Mouse (Mus musculus) gastrocnemius, postnatal 36 days (tissue): ENCODE measurements around the gene Scgb2b27. TPM values are rescaled to one million over a fixed set of nuclear protein-coding genes. Genes with fewer than 3 reads are reported as not detected.
"Not testable (repeated sequence)": the region's sequence is repeated elsewhere in the genome, so short reads cannot be mapped to it uniquely, and the experiment has no call there.

ENCODE experiments used
- DNase-seq, 2 experiments: peaks; one replicate each; pipeline ENCODE4 v3.0.0; 2022
- intact Hi-C: fragments of 180-260 bp; cut with DNase I; formaldehyde crosslinking; loops from one replicate; pipeline ENCODE4 v1.15.1; 2025
- long read RNA-seq, 2 experiments: library from polyadenylated mRNA; stranded (forward); transcript quantifications; one replicate each; pipeline ENCODE4 v2.0.0; 2021
- total RNA-seq, 2 experiments: library from RNA; stranded (reverse); gene quantifications; 2 replicates each; pipeline ENCODE4 v1.2.3; 2021

Scgb2b27 gene
- total RNA-seq, result not detected
- long read RNA-seq, experiment 1, result 0 reads
- long read RNA-seq, experiment 2, result 0 reads

- no peak for DNase-seq
- intact Hi-C loops, result no loop called here
Measured at GRCm38 (mm10) chr7:34013842-34014241, at the start of gene Scgb2b27. Gene Scgb2b27, minus strand, starts transcription at chr7:34013942.

GRCm38 (mm10) chr7:34036076-34036815 lies 22.5 kb upstream of the Scgb2b27 start:
- intact Hi-C loops, DNase-seq: not testable (repeated sequence)

GRCm38 (mm10) chr7:34034579-34034978 lies 20.8 kb upstream of the Scgb2b27 start:
- DNase-seq, intact Hi-C loops: not testable (repeated sequence)

- intact Hi-C loops, result no loop called here
Measured at GRCm38 (mm10) chr7:34030026-34030425, 16.3 kb upstream of the Scgb2b27 start.

GRCm38 (mm10) chr7:34027202-34027601 lies 13.5 kb upstream of the Scgb2b27 start:
- intact Hi-C loops, DNase-seq: not testable (repeated sequence)

More at GRCm38 (mm10) chr7:34030026-34030425, 16.3 kb upstream of the Scgb2b27 start:
- no peak for DNase-seq

- no peak for DNase-seq
- intact Hi-C loops, result no loop called here
Measured at GRCm38 (mm10) chr7:34025641-34026040, 11.9 kb upstream of the Scgb2b27 start.

GRCm38 (mm10) chr7:34021183-34021582 lies 7.4 kb upstream of the Scgb2b27 start, which contains the start of gene Scgb1b27:
Gene Scgb1b27, plus strand, starts transcription at chr7:34021483.
- DNase-seq, intact Hi-C loops: not testable (repeated sequence)

GRCm38 (mm10) chr7:33982281-33982680 lies 31.5 kb downstream of the Scgb2b27 start:
- peak in 1 of 2 experiments; percentile 20 for DNase-seq
- intact Hi-C loops, result not testable (repeated sequence)

Other genes with a start within 250 kb of the Scgb2b27 start
- not detected for gene Scgb2b26, start 68.9 kb downstream of the Scgb2b27 start, total RNA-seq
- gene Scgb1b27, start 7.5 kb upstream of the Scgb2b27 start, total RNA-seq, result not detected
- not detected for gene Scgb1b30, start 81.5 kb upstream of the Scgb2b27 start, total RNA-seq
- 1 to 10 TPM; 3.6 to 3.8 TPM for gene Wtip, start 119.3 kb upstream of the Scgb2b27 start, total RNA-seq
- 10 to 100 TPM; 29.6 to 44.7 TPM for gene Uba2, start 155.7 kb upstream of the Scgb2b27 start, total RNA-seq
- gene Pdcd2l, start 182.7 kb upstream of the Scgb2b27 start, total RNA-seq, result 10 to 100 TPM; 15.3 to 18.1 TPM
- gene Gpi1, start 216.4 kb upstream of the Scgb2b27 start, total RNA-seq, result 1,000 to 10,000 TPM; 1,148 to 1,175 TPM
- gene Gm6096, start 237.1 kb upstream of the Scgb2b27 start, total RNA-seq, result not detected